Mouse (Mus musculus): ENCODE data around the gene Osbpl7. TPM values are rescaled to one million over a fixed set of nuclear protein-coding genes. Genes with fewer than 3 reads are reported as not detected.

Osbpl7 gene
- polyA plus RNA-seq (2016; fragmentation: Nextera tagmentation; extraction: Ambion mirVana) = 6.7 and 8.7 TPM in 2 replicates

DNA sequence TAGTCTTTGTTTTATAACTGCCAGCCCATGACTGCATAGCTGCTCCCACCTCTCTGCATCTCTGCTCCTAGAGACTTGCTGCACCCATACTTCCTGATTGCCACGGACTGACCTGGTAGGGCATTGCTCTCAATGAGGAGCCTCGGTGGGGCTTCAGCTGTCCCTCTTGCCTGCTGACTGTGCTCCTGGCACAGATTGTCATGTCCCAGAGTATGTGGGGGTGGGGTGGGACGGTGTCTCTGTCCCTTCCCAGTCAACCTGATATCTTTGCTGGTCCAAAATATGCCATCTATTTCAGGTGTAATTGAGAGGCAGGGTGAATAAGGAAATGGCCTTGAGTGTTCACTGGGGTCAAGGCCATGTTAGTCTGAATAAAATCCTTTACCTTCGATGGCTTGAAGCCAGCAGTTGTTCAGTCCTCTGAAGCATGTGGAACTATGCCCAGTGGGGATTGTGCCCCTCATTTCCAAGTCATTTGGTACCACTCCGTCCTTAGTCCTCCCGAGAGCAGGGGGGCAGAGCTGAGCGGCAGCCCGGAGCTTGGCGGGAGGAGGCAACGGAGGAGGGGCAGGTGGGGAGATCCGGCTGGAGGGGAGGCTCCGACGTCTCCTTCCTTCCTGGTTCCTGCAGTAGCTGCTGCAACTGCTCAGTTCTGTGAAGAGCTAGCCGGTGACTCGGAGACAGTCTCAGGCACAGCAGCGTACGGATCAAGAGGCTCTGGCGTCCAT is at the start of gene Osbpl7:
Gene Osbpl7, plus strand, starts transcription at position 413 of the 728 bp plus-strand sequence.
- peak; percentile 53; the same call in 1 of the 2 replicates for ATAC-seq (ENCODE audit: insufficient number of reproducible peaks, insufficient read depth, low FRiP score, low TSS enrichment, low read depth)
- Histone ChIP-seq H3K27ac (0 out of 2 replicates have a peak within 1 kb of the TSS, but pooled peaks have one; percentile 42), H3K27me3 (no peaks in the 10 kb centered on the region), H3K4me3 (replicated peaks) (peak within 1 kb of the TSS; percentile 70), H3K36me3 (peaks cover 54% of the 10 kb centered on the region), H3K4me2 (peak within 1 kb of the TSS; percentile 94), H3K9ac (replicated peaks) (peak within 1 kb of the TSS; percentile 86), H3K4me1 (replicated peaks) (peaks cover 20% of the 10 kb centered on the region), H3K9me3 (no peaks in the 10 kb centered on the region)
- 7% methylated on average over 18 of the region's 18 CpGs for WGBS

DNA sequence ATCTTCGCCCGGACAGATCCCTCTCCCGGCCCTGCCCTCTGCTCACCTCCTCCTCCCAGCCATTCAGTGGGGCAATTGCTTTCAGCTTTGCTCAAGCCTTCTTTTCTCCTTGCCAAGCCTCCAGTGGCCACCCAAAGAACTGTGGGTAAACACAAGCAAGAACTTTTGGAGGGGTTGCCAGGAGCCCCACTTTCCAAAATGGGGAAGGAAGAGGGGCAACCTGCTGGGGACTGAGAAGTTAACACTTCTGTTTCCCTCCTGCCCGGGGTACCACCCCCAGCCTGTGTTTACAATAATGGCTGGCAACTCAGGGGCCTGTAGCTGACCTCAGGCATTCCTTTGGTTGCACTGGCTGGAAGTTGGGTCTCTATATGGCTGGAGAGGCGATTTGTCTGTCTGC is 47.3 kb upstream of the Osbpl7 start:
- 41% methylated on average over 5 of the region's 5 CpGs for WGBS
- no peak for ATAC-seq (ENCODE audit: insufficient number of reproducible peaks, insufficient read depth, low FRiP score, low TSS enrichment, low read depth)
- no peak overlapping the region for H3K27ac ChIP-seq

GRCm38 (mm10) chr11:97007093-97007794 is 43.2 kb upstream of the Osbpl7 start:
- Histone ChIP-seq H3K4me2 (no peak overlapping the region), H3K9me3 (no peaks in the 10 kb centered on the region), H3K4me1 (replicated peaks) (peaks cover 12% of the 10 kb centered on the region), H3K4me3 (replicated peaks) (no peak overlapping the region), H3K27ac (no peak overlapping the region), H3K36me3 (no peaks in the 10 kb centered on the region), H3K27me3 (peaks cover 42% of the 10 kb centered on the region), H3K9ac (replicated peaks) (no peak overlapping the region)
- 69% methylated on average over 9 of the region's 9 CpGs for WGBS
- no peak for ATAC-seq (ENCODE audit: insufficient number of reproducible peaks, insufficient read depth, low FRiP score, low TSS enrichment, low read depth)

More for the DNA sequence above, 47.3 kb upstream of the Osbpl7 start:
- peaks cover 38% of the 10 kb centered on the region for H3K27me3 ChIP-seq
- no peak overlapping the region for H3K4me3 ChIP-seq (replicated peaks)
- H3K9ac ChIP-seq (replicated peaks) = no peak overlapping the region
- H3K4me1 ChIP-seq (replicated peaks) = peaks cover 7% of the 10 kb centered on the region
- no peaks in the 10 kb centered on the region for H3K9me3 ChIP-seq
- no peaks in the 10 kb centered on the region for H3K36me3 ChIP-seq
- no peak overlapping the region for H3K4me2 ChIP-seq

DNA sequence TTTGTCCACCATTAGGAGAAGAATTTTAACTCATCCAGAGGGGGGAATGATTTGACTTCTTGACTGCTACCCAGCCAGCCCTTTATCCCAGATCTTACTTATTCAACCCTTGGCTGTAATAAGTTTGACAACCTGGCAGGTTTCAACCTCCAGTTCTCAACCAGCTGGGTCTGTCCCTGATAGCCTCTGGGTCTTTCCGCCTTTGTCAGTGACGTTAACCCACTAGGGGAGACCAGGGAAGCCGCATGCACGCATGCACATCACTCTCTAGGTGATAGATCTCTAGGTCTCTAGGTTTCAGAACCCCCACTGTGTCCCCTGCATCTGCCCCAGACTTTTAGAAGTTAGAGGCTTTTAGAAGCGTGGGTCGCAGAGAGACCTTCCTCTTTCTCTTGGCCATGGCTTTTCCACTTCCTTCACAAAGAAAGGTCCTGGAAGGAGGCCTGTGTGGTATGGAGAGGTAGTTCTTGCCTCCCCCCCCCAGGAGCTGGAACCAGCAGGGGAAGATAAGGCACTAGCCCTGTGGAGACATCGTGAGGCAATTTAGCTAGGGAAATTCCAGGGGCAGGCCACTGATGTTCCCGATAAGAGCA is 41.1 kb upstream of the Osbpl7 start:
- Histone ChIP-seq H3K27me3 (peaks cover 58% of the 10 kb centered on the region), H3K27ac (no peak overlapping the region), H3K4me2 (no peak overlapping the region), H3K4me1 (replicated peaks) (peaks cover 12% of the 10 kb centered on the region), H3K9ac (replicated peaks) (no peak overlapping the region), H3K36me3 (no peaks in the 10 kb centered on the region), H3K9me3 (no peaks in the 10 kb centered on the region), H3K4me3 (replicated peaks) (no peak overlapping the region)
- no peak for ATAC-seq (ENCODE audit: insufficient number of reproducible peaks, insufficient read depth, low FRiP score, low TSS enrichment, low read depth)
- 46% methylated on average over 8 of the region's 8 CpGs for WGBS

DNA sequence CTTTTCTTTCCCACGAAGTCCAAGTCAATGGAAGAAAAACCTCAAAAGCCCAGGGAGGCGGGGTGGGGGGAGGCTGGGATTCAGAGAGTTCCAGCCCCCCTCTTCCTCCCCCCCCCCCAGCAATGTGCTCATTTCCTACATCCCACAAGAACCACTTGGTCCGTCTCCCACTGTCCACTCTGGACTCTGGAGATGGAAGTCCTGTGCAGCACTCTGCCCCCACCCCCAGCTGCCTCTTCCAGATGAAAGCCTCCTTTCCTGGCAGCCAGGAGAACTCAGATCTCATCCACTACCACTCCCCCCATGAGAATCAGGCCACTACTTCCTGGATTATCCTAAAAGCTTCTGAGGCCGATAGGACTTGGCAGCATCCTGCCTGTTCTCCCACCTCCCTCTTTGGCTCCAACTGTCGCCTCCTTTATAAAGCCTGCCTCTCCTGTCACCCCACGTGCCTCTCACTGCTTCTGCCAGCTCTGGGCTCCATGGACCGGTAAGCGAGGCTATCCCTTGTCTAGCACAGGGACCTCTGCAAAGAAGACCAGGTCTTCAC is 37.2 kb upstream of the Osbpl7 start, which contains the start of gene Sp6:
Gene Sp6, plus strand, starts transcription at position 274 of the 550 bp plus-strand sequence.
- H3K9me3 ChIP-seq = no peaks in the 10 kb centered on the region
- H3K9ac ChIP-seq (replicated peaks) = no peak within 1 kb of the TSS; the same call in 1 of the 2 replicates
- peaks cover 12% of the 10 kb centered on the region for H3K4me1 ChIP-seq (replicated peaks)
- no peak within 1 kb of the TSS for H3K4me2 ChIP-seq
- H3K27me3 ChIP-seq = peaks cover 86% of the 10 kb centered on the region
- no peaks in the 10 kb centered on the region for H3K36me3 ChIP-seq
- ATAC-seq (ENCODE audit: insufficient number of reproducible peaks, insufficient read depth, low FRiP score, low TSS enrichment, low read depth) = no peak
- 26% methylated on average over 7 of the region's 8 CpGs for WGBS
- H3K27ac ChIP-seq = no peak within 1 kb of the TSS
- no peak within 1 kb of the TSS for H3K4me3 ChIP-seq (replicated peaks)

- under 1% methylated on average over 36 of the region's 36 CpGs for WGBS
- Histone ChIP-seq H3K4me2 (peak overlapping the region; percentile 71), H3K27ac (no peak overlapping the region), H3K36me3 (no peaks in the 10 kb centered on the region), H3K4me1 (replicated peaks) (peaks cover 33% of the 10 kb centered on the region), H3K4me3 (replicated peaks) (peak overlapping the region; percentile 45), H3K9me3 (no peaks in the 10 kb centered on the region), H3K27me3 (peaks cover 94% of the 10 kb centered on the region), H3K9ac (replicated peaks) (no peak overlapping the region)
- ATAC-seq (ENCODE audit: insufficient number of reproducible peaks, insufficient read depth, low FRiP score, low TSS enrichment, low read depth) = no peak
Observed at GRCm38 (mm10) chr11:97017696-97018582, 32.5 kb upstream of the Osbpl7 start.

DNA sequence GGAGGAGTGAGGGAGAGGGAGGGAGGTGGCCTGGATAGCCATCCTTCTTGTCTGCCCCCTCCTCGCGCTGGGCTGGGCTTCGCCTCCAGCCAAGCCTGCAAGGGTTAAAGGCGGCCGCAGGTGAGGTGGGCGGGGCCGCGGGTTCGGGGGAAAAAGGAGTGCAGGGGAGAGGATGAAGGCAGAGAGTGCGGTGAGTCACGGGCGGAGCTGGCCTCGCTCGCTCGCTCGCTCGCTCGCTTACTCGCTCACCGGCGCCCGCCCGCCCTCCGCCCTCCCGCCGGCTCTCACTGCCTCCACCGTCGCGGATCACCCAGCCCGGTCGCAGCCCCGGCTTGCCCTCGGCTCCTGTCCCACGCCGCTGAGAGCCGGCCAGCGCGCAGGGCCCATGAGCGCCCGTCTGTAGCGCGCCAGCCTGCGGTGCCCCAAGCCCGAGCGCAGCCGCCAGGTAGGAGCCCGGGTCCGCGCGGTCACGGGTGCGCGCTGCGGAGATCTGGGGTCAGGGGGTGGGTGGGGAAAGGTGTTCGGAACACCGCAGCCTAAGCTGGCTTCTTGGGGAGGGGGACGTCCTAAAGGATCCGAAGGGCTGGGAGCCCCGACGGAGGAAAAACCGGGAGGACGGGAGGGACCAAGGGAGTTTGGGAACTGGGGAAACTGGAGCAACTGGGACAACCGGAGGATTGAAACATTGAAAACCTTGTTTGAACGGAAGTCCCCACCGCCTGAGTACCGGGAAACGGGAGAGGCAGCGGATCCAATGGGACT is 31.7 kb upstream of the Osbpl7 start:
- Histone ChIP-seq H3K9ac (replicated peaks) (peak overlapping the region; percentile 55), H3K4me1 (replicated peaks) (peaks cover 33% of the 10 kb centered on the region), H3K36me3 (no peaks in the 10 kb centered on the region), H3K4me2 (peak overlapping the region; percentile 71), H3K27me3 (peaks cover 94% of the 10 kb centered on the region), H3K9me3 (no peaks in the 10 kb centered on the region), H3K4me3 (replicated peaks) (peak overlapping the region; percentile 45), H3K27ac (no peak overlapping the region)
- ATAC-seq (ENCODE audit: insufficient number of reproducible peaks, insufficient read depth, low FRiP score, low TSS enrichment, low read depth) = no peak
- under 1% methylated on average over 68 of the region's 68 CpGs for WGBS

DNA sequence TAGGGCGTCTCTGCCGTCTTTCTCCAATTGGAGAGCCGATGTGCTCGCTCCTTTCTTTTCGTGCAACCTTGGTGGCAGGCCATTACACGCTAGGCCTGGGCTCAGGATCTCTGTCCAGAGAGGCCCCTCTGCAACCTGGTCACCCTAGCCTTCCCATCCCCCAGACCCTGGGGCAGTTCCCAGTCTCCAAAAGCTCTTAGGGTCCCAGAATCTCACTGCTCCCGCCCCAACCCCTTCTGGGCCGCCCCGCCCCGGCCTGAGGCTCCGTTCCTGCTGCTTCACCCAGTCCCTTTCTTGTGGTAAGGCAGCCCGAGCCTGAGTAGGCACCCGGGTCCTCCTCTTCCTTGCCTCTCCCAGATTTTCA is 31.1 kb upstream of the Osbpl7 start:
- H3K4me1 ChIP-seq (replicated peaks) = peaks cover 33% of the 10 kb centered on the region
- WGBS = 5% methylated on average over 13 of the region's 13 CpGs
- no peak for ATAC-seq (ENCODE audit: insufficient number of reproducible peaks, insufficient read depth, low FRiP score, low TSS enrichment, low read depth)

DNA sequence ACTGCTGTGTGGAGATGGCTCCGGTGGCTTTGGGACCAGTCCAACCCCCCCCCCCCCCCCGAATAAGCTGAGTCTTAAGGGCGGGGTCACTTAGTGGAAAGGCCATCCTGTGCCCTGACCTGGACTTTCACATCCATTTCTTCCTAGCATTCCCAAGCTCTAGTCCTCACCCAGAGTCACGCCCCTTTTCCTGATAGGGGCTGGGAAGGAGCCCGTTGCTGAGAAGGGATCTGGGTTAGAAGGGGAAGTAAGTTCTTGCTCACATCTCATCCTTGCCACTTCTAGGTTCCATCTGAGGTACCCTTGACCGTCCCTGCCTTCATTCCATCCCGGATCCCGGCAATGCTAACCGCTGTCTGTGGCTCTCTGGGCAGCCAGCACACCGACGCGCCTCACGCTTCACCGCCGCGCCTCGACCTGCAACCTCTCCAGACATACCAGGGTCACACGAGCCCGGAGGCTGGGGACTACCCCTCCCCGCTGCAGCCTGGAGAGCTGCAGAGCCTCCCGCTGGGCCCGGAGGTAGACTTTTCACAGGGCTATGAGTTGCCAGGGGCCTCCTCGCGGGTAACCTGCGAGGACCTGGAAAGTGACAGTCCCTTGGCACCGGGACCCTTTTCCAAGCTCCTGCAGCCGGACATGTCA is 29.2 kb upstream of the Osbpl7 start:
- Histone ChIP-seq H3K4me2 (peak overlapping the region; percentile 79), H3K4me3 (replicated peaks) (peak overlapping the region; percentile 54), H3K9ac (replicated peaks) (no peak overlapping the region; the same call in 1 of the 2 replicates), H3K4me1 (replicated peaks) (peaks cover 49% of the 10 kb centered on the region), H3K27ac (no peak overlapping the region), H3K27me3 (peaks cover 90% of the 10 kb centered on the region), H3K36me3 (no peaks in the 10 kb centered on the region), H3K9me3 (no peaks in the 10 kb centered on the region)
- 2% methylated on average over 27 of the region's 27 CpGs for WGBS
- ATAC-seq (ENCODE audit: insufficient number of reproducible peaks, insufficient read depth, low FRiP score, low TSS enrichment, low read depth) = no peak

More for the DNA sequence above, 31.1 kb upstream of the Osbpl7 start:
- H3K9ac ChIP-seq (replicated peaks) = 0 out of 2 replicates have a peak overlapping the region, but pooled peaks have one; percentile 55
- no peaks in the 10 kb centered on the region for H3K36me3 ChIP-seq
- H3K9me3 ChIP-seq = no peaks in the 10 kb centered on the region
- peak overlapping the region; percentile 71; the same call in 1 of the 2 replicates for H3K4me2 ChIP-seq
- peak overlapping the region; percentile 45 for H3K4me3 ChIP-seq (replicated peaks)
- peaks cover 97% of the 10 kb centered on the region for H3K27me3 ChIP-seq
- H3K27ac ChIP-seq = no peak overlapping the region

Data from limb, embryonic 12.5 days (tissue).